Mouse (Mus musculus) embryonic fibroblast, embryonic 13.5 days (primary cell): ENCODE measurements around the gene Pex7.

ENCODE experiments used
- CTCF ChIP-seq: IDR thresholded peaks from 2 replicates; pipeline ENCODE4 v1.5.1; 2011; ENCODE audit warnings: mild to moderate bottlenecking, control low read depth, low read length, moderate library complexity, borderline replicate concordance; ENCODE audit not compliant: insufficient read depth
- POLR2A ChIP-seq: IDR thresholded peaks from 2 replicates; pipeline ENCODE4 v1.6.1; 2011; ENCODE audit warnings: low read depth, mild to moderate bottlenecking, control low read depth, low read length, moderate library complexity

DNA sequence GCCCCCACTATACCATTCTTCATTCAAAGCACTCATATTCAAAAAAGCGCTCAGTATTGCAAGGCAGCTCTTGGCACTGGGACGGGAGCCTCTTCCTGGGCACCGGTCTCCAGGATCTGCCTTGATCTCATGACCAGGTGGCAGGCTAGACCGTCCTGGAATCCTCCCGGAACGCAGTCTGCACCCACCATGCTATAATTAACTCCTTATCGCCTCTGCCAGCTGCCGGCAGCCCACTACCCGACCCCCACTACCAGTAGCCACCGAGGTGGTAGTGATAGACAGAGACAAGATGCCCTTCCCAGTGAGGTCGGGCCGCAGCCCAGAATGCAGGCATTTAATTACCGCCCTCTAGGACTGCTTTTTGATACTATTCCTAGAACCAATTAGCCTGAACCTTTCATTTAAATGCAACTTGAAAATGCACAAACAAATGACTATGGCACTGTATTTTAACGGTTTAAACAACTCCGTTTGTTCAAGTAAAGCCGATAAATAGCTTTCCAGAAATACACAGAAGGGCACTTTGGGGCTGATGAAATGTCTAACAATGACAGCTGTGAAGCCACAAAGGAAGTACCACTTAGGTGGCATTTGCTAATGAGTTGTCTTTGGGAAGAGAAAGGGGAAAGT is 88.7 kb downstream of the Pex7 start:
- TF ChIP-seq CTCF (no peak), POLR2A (no peak)
